Mouse (Mus musculus): ENCODE data around the gene Gm8206.
"Not testable (repeated sequence)": the region's sequence is repeated elsewhere in the genome, so short reads cannot be mapped to it uniquely, and the experiment has no call there.

Gm8206 gene

GRCm38 (mm10) chr14:6093842-6094241, at the start of gene Gm8206:
Gene Gm8206 (minus strand): TSS chr14:6093942.
- DNase-seq, result not testable (repeated sequence)

GRCm38 (mm10) chr14:6125707-6126106, 32.0 kb upstream of the Gm8206 start, which contains the start of gene Gm3476:
Gene Gm3476 (minus strand): TSS chr14:6125807.
- not testable (repeated sequence) for DNase-seq

DNA sequence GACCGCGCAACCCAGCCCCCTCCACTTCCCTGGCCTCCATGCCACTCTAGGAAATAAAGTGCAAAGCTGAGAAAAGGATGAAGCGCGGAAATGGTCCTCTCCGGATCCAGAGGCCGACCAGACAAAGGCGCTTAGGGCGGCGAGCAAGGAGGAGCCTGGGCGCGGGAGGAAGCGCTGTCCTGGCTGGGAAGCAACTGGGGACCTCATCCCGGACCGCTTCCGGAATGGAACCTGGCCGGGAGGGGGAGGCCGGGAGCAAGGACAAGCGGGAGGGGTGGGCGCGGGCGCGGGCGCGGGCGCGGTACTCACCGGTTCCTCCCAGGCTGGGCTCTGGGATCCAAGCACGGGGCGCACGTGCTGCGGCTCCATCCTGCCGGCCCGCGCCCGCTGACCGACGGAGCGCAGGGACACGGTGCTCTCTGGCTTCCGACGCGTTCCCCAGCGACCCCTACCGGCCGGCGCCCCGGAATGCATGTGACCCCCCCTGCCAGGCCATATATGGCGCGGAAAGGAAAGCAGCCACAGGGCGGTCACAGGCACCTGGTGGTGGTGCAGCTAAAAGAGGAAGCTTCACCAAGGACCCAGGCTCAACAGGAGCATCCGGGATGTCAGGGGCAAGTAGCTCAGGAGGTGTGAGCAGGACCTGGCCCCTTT, 14.7 kb upstream of the Gm8206 start, which contains the start of gene Gm3468:
Gm3468 (minus strand) TSS at position 394 of the 654 bp plus-strand sequence.
- DNase-seq, result peak; percentile 25 to 59

DNA sequence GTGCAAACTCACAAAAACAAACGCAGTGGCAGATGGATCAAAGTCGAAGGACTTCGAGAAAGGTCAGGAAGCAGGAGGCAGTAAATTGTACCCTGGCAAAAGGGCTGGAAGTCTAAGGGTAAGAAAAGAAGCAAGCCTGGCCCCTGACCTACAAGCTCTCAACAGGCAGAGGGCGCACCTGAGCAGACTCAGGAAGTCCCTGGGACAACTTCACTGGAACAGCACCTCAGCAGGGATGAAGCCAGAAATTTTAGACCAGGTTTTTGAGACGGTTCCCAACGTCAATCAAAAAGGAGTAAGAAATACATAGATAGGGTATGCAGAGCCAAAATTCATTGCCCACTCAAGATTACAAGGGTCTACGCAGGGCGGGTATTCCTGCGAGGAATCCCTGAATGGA, 13.8 kb upstream of the Gm8206 start:
- DNase-seq, result not testable (repeated sequence)

DNA sequence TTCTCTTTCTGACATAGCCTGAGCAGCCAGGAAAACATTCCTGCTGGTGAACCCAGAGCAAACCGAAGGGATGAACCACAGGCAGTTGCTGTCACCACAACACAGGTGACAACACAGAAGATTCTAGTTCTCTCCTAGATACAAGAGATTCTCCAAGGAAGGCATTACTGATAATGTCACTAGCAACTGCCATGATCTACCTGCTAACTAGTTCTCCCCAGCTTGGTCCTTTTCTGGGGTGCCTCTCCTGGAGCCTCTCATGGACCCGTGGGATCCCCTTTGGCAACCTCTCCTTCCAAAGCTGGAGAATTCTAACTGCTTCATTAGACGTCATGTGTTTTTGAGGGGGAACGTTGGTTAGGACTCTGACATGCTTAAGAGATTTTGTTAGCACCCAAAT, 35.6 kb downstream of the Gm8206 start, which contains the start of gene Gm6337:
Gm6337 (minus strand) TSS at position 101 of the 400 bp plus-strand sequence.
- DNase-seq, result not testable (repeated sequence)

GRCm38 (mm10) chr14:5987136-5987535, 106.6 kb downstream of the Gm8206 start:
- DNase-seq, result peak in 1 of 2 experiments; percentile 1

- DNase-seq, result not testable (repeated sequence)
These were observed 114.7 kb downstream of the Gm8206 start, which contains the start of gene Gm3453 for GRCm38 (mm10) chr14:5979037-5979436. Gene Gm3453 (minus strand): TSS chr14:5979137.
